Mouse (Mus musculus) layer of hippocampus, postnatal 25 days (tissue): Measurements from ENCODE around the gene Cdk14. TPM values are rescaled to one million over a fixed set of nuclear protein-coding genes. Genes with fewer than 3 reads are reported as not detected.

Experiments
- DNase-seq, 2 experiments: peaks; one replicate each; pipeline ENCODE4 v3.0.0; 2022; ENCODE audit warnings: mixed read lengths in 2 of 2, low spot score in 1 of 2; ENCODE audit errors: extremely low spot score in 1 of 2
- total RNA-seq, 2 experiments: library from RNA; stranded (reverse); gene quantifications; 2 replicates each; pipeline ENCODE4 v1.2.3; 2021

The Cdk14 gene
- total RNA-seq, 2 experiments from 2014 or later, result 233 to 245 TPM

- DNase-seq, result no peak
Observed at GRCm38 (mm10) chr5:4822041-4822440, 598.1 kb downstream of the Cdk14 start.

GRCm38 (mm10) chr5:4821368-4821771 lies 598.7 kb downstream of the Cdk14 start:
- DNase-seq, result no peak

GRCm38 (mm10) chr5:4816981-4817380 lies 603.1 kb downstream of the Cdk14 start:
- DNase-seq, result no peak

GRCm38 (mm10) chr5:4814465-4815204 lies 605.5 kb downstream of the Cdk14 start:
- DNase-seq, result no peak

- no peak for DNase-seq
Observed at GRCm38 (mm10) chr5:4813357-4813756, 606.8 kb downstream of the Cdk14 start.

GRCm38 (mm10) chr5:4812036-4812729 lies 607.9 kb downstream of the Cdk14 start:
- DNase-seq, result no peak

- DNase-seq, result no peak
Observed at GRCm38 (mm10) chr5:4805228-4805627, 614.9 kb downstream of the Cdk14 start.

GRCm38 (mm10) chr5:4803708-4804107 lies 616.4 kb downstream of the Cdk14 start:
- no peak for DNase-seq

- no peak for DNase-seq
Observed at GRCm38 (mm10) chr5:4801971-4802370, 618.1 kb downstream of the Cdk14 start.

- DNase-seq, result no peak
Observed at GRCm38 (mm10) chr5:4801096-4801850, 618.8 kb downstream of the Cdk14 start.

GRCm38 (mm10) chr5:4791219-4791618 lies 628.9 kb downstream of the Cdk14 start:
- no peak for DNase-seq

- no peak for DNase-seq
Observed at GRCm38 (mm10) chr5:4790265-4790664, 629.8 kb downstream of the Cdk14 start.

- no peak for DNase-seq
Observed at GRCm38 (mm10) chr5:4788484-4788883, 631.6 kb downstream of the Cdk14 start.

GRCm38 (mm10) chr5:4786816-4787215 lies 633.3 kb downstream of the Cdk14 start:
- DNase-seq, result no peak

- DNase-seq, result no peak
Observed at GRCm38 (mm10) chr5:4778274-4778673, 641.8 kb downstream of the Cdk14 start.

GRCm38 (mm10) chr5:4776495-4776894 lies 643.6 kb downstream of the Cdk14 start:
- no peak for DNase-seq

- DNase-seq, result no peak
Observed at GRCm38 (mm10) chr5:4773090-4773772, 646.9 kb downstream of the Cdk14 start.

- DNase-seq, result no peak
Observed at GRCm38 (mm10) chr5:4770609-4771008, 649.5 kb downstream of the Cdk14 start.

- DNase-seq, result no peak
Observed at GRCm38 (mm10) chr5:4767896-4768295, 652.2 kb downstream of the Cdk14 start.

GRCm38 (mm10) chr5:4766719-4767118 lies 653.4 kb downstream of the Cdk14 start:
- DNase-seq, result no peak

- DNase-seq, result no peak
Observed at GRCm38 (mm10) chr5:4761891-4762290, 658.2 kb downstream of the Cdk14 start.
